Mouse (Mus musculus) gonadal fat pad, adult 2 months (tissue): ENCODE results near the gene Zfp148. TPM values are rescaled to one million over a fixed set of nuclear protein-coding genes. Genes with fewer than 3 reads are reported as not detected.

Experiments used
- DNase-seq: peaks from one replicate; pipeline ENCODE4 v3.0.0-alpha.2; 2012; ENCODE audit warnings: low read depth
- polyA plus RNA-seq: library from polyadenylated mRNA; depleted of rRNA; stranded (reverse); fragments of >200 nt; gene quantifications from 2 replicates; pipeline ENCODE4 v1.2.3, GENCODE M21; 2012; rRNA removed

Zfp148 gene
- polyA plus RNA-seq, 1 experiment = 11.9 TPM

GRCm38 (mm10) chr16:33531184-33531583, 150.5 kb downstream of the Zfp148 start:
- DNase-seq = no peak

GRCm38 (mm10) chr16:33536456-33536855, 155.8 kb downstream of the Zfp148 start:
- no peak for DNase-seq

- DNase-seq = no peak
Observed at GRCm38 (mm10) chr16:33537499-33538225, 157.0 kb downstream of the Zfp148 start.

- DNase-seq = no peak
Observed at GRCm38 (mm10) chr16:33544346-33544745, 163.7 kb downstream of the Zfp148 start.

- no peak for DNase-seq
Observed at GRCm38 (mm10) chr16:33545530-33545929, 164.9 kb downstream of the Zfp148 start.

- no peak for DNase-seq
Observed at GRCm38 (mm10) chr16:33553689-33554342, 173.2 kb downstream of the Zfp148 start.

Other genes starting within 250 kb of the Zfp148 start
- gene Osbpl11, start 195.8 kb upstream of the Zfp148 start, polyA plus RNA-seq = 19.9 and 21.9 TPM in 2 replicates
- gene Snx4, start 129.4 kb upstream of the Zfp148 start, polyA plus RNA-seq = 11.9 and 18.0 TPM in 2 replicates
- 0.85 and 1.0 TPM in 2 replicates for gene Slc12a8, start 136.5 kb downstream of the Zfp148 start, polyA plus RNA-seq